Mouse (Mus musculus) spleen, adult 2 months (tissue): ENCODE data around the gene 4933434E20Rik. TPM values are rescaled to one million over a fixed set of nuclear protein-coding genes. Genes with fewer than 3 reads are reported as not detected.

ENCODE experiments used
- DNase-seq, 2 experiments: peaks; one replicate each; pipeline versions ENCODE4 v3.0.0 to v3.0.0-alpha.2; 2012 to 2021; ENCODE audit warnings: low spot score in 2 of 2, low read depth in 1 of 2
- H3K27ac ChIP-seq: fragments of 200-500 bp; 2 replicates; pipeline ENCODE4 v1.5.1; 2012; ENCODE audit warnings: low read length, inconsistent platforms; ENCODE audit not compliant: insufficient read depth
- H3K27me3 ChIP-seq: fragments of 200-500 bp; 2 replicates; pipeline ENCODE4 v1.6.1; 2012; ENCODE audit warnings: mild to moderate bottlenecking, moderate library complexity, low read length, inconsistent platforms; ENCODE audit not compliant: control insufficient read depth, insufficient read depth
- H3K36me3 ChIP-seq: fragments of 200-500 bp; 2 replicates; pipeline ENCODE4 v1.6.1; 2012; ENCODE audit warnings: mild to moderate bottlenecking, low read length, inconsistent platforms; ENCODE audit not compliant: control insufficient read depth, insufficient read depth
- H3K4me1 ChIP-seq: fragments of 200-500 bp; 2 replicates; pipeline ENCODE4 v1.6.1; 2011; ENCODE audit warnings: inconsistent platforms; ENCODE audit not compliant: control insufficient read depth, insufficient read depth, insufficient read length
- H3K4me3 ChIP-seq: fragments of 200-500 bp; 2 replicates; pipeline ENCODE4 v1.5.1; 2011; ENCODE audit warnings: mild to moderate bottlenecking, inconsistent platforms; ENCODE audit not compliant: insufficient read depth, insufficient read length; ENCODE audit errors: extremely low read depth
- CTCF ChIP-seq: fragments of 200-500 bp; IDR thresholded peaks from 2 replicates; pipeline ENCODE4 v1.5.1; 2011; ENCODE audit warnings: mild to moderate bottlenecking, inconsistent platforms; ENCODE audit not compliant: insufficient read depth, insufficient read length, insufficient replicate concordance; ENCODE audit errors: extremely low read depth
- POLR2A ChIP-seq: fragments of 200-500 bp; IDR thresholded peaks from 2 replicates; pipeline ENCODE4 v1.6.1; 2011; ENCODE audit warnings: low read depth, low read length, inconsistent platforms
- WGBS: fragments of 180-500 bp; shearing (Covaris S2); methylation state at CpG from one replicate; pipeline ENCODE4 v1.1.7; 2018; 5-methylcytosine and 5-hydroxymethylcytosine counted together
- polyA plus RNA-seq: library from polyadenylated mRNA; depleted of rRNA; stranded (reverse); fragments of >200 nt; gene quantifications from 2 replicates; pipeline ENCODE4 v1.2.3, GENCODE M21; 2012

4933434E20Rik gene
- polyA plus RNA-seq, 1 experiment, result 24.5 TPM

DNA sequence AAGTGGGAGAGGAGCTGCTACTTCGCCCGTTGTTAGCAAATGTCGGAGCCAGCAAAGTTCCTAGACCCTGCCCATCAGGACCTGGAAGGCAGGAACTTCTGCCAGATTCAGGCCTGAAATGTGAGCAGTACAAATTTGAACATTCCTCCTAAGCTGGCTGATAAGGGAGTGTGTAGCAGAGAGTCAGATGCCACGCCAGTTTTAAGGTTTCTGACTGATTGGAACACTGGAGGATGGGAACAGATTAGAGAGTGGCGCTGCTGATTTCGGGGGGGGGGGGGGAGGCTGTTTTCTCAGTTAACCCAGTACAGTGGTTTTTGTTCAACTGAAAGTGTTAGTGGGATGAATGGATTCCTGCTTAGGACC, 29.0 kb downstream of the 4933434E20Rik start:
- WGBS, result 1% methylated on average over 6 of the region's 6 CpGs
- Histone ChIP-seq H3K4me1 (peaks cover 21% of the 10 kb centered on the region; the same call in 1 of the 2 replicates), H3K27me3 (no peaks in the 10 kb centered on the region), H3K36me3 (no peaks in the 10 kb centered on the region), H3K27ac (peak overlapping the region; percentile 97), H3K4me3 (peak overlapping the region; percentile 83)
- no peak for DNase-seq
- TF ChIP-seq CTCF (no peak), POLR2A (no peak)

DNA sequence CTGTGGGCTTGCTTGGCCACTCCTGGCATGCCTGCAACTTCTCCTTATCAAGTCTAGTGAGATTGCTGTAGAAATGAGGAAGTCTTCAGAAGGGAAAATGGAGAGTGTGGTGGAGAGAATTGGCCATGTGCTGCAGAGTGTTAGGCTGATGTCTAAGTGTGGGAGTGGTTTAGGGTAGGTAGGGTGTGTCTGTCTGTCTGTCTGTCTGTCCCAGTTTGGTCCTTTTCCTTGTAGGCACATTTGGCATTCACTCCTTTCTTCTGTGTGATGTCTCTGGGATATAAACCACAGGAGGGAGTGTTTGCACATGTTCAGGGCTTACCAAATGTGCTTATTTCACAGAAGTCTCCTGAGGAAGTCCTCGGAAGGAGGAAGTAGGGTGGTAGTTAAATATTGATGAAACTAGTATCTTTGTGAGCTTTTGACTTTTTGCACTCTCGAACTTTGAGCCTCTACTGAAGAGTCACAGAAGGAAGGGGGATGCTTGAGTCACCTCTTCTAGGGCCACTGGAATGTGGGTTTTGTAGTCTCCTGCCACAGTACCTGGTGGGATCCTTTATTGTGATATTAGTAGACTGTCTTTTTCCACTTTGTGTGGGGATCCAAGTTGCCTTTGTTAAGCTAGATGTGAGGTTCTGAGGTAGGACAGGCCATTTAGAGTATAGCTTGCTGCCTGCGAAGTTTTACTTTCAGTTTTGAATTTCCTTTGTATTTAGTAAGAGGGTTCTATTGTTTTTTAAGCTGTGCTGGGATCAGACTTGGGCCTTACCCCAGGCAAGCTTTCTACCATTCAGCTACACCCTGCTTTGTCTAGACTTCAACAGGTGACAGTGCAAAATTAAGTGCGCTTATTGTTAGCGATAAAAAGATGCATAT, 30.2 kb downstream of the 4933434E20Rik start:
- no peak for TF ChIP-seq CTCF
- TF ChIP-seq POLR2A, result no peak
- peaks cover 23% of the 10 kb centered on the region; the same call in 1 of the 2 replicates for H3K4me1 ChIP-seq
- 0 out of 2 replicates have a peak, but pooled peaks cover 2% of the 10 kb centered on the region for H3K36me3 ChIP-seq
- peak overlapping the region; percentile 77 for H3K27ac ChIP-seq
- peak overlapping the region; percentile 49 for H3K4me3 ChIP-seq
- DNase-seq, result peak in 1 of 2 experiments; percentile 50
- WGBS, result 18% methylated on average over 5 of the region's 5 CpGs
- H3K27me3 ChIP-seq, result no peaks in the 10 kb centered on the region

DNA sequence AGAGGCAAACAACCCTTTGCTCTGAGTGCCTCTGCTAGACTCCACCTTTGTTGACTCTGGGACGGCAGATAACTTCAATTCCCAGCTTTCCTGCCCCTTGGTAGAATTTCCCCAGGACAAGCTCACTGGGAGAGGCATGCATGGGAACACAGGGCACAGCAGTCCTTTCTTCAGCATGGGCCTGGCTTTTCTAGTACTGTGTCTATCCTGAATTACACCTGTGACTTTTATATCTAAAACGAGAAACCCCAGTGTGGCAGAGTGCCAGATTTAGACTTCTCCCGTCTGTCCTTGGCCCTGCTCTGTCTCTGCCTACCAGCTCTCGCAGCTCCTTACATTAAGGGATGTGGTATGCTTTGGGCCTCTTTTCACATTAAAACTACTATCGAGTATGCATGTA, 31.6 kb downstream of the 4933434E20Rik start:
- Histone ChIP-seq H3K27ac (peak overlapping the region; percentile 61), H3K36me3 (peaks cover 12% of the 10 kb centered on the region), H3K27me3 (no peaks in the 10 kb centered on the region), H3K4me1 (peaks cover 23% of the 10 kb centered on the region; the same call in 1 of the 2 replicates), H3K4me3 (0 out of 2 replicates have a peak overlapping the region, but pooled peaks have one; percentile 0)
- no peak for DNase-seq
- WGBS, result 20% methylated on average over 5 of the region's 5 CpGs
- TF ChIP-seq POLR2A (no peak), CTCF (no peak)

DNA sequence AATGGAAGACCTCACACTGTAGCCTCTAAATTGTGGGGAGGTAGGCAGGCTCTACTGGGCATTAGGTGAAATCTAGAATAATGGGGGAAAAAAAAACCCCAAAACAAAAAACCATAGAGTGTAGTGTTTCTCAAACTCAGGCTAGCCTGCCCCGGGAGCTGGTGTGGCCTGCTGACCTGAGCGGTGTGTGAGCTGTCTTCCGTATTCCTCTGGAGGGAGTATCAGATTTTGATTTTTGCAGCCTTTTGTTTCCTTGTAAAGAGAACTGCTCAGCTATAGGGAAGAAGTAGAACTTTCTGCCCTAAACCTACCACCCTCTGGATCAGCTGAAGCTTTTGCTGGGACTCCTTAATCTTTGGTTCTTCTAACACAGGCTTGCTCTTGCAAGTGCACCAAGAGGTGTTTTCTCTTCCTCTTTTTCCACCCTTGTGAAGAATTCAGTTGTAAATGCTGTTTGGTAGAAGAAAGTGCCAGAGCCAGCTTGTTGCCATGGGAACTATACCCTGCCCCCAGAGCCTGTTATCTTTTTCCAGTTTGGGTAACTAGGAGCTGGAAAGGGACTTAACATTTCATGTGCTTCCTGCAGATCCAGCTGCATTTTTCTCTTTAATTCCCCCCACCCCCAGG, 32.4 kb downstream of the 4933434E20Rik start:
- Histone ChIP-seq H3K36me3 (peaks cover 20% of the 10 kb centered on the region), H3K27me3 (no peaks in the 10 kb centered on the region), H3K4me1 (peaks cover 23% of the 10 kb centered on the region; the same call in 1 of the 2 replicates), H3K27ac (peak overlapping the region; percentile 61), H3K4me3 (no peak overlapping the region)
- WGBS, result 14% methylated on average over 3 of the region's 3 CpGs
- TF ChIP-seq CTCF, result no peak
- no peak for DNase-seq

DNA sequence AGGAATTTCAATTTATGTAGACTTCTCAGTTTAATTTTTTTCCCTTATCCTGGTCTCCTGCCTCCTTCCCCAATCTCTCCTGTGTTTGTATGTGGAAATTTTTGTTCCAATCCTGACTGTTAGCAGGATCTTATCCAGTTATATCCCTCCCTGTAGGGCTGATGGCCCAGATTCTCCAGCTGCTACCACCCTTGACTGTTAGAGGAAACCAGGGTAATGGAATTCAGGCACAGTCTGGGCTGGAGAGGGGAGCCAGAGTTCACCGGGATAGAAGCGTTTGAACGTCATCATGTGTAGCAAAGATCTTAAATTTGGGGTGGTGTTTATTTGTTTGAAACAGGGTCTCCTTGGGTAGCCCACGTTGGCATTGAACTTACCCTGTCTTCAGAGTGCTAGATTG, 33.4 kb downstream of the 4933434E20Rik start:
- Histone ChIP-seq H3K27me3 (no peaks in the 10 kb centered on the region), H3K27ac (no peak overlapping the region), H3K36me3 (peaks cover 26% of the 10 kb centered on the region), H3K4me1 (peaks cover 23% of the 10 kb centered on the region; the same call in 1 of the 2 replicates), H3K4me3 (no peak overlapping the region)
- DNase-seq, result no peak
- no peak for TF ChIP-seq CTCF
- TF ChIP-seq POLR2A, result no peak
- 68% methylated on average over 4 of the region's 4 CpGs for WGBS

DNA sequence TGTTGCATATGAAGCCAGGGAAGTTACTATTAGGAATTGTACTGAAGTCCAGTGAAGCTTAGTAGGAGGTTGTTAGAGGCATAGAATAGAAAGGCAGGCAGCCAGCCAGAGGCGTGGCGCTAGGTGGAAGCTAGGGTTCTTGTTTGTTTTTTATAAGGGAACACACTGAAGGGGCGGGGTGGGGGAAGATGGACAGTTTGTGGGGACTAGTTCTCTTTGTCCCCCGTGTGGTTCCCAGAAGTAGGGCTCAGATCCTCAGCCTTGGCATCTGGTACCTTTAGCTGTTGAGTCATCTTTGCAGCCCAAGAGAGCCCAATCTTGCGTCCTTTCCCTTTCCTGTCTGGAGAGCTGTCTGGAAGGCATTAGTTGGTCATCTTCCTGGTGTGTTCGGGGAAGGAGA, 33.8 kb downstream of the 4933434E20Rik start:
- H3K36me3 ChIP-seq, result peaks cover 30% of the 10 kb centered on the region
- WGBS, result 55% methylated on average over 6 of the region's 6 CpGs

DNA sequence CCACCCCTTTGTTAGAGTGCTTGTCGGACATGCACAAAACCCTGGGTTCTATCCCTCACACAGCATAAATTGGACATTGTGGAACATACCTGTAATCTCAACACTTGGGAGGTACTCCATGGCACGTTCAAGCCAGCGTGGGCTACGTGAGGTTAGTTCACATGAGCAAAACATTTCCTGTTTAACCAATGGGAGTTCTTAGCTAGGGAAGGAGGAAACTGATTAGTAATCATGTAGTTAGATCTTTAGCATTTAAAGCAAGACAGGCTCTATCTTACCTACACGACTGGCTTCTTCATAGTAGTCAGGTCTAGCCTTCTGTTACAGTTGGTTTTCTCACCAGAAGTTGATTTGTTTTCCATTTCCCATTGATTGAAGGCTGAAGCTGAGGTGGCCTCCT, 34.6 kb downstream of the 4933434E20Rik start:
- H3K4me1 ChIP-seq, result peaks cover 23% of the 10 kb centered on the region; the same call in 1 of the 2 replicates
- no peak overlapping the region for H3K4me3 ChIP-seq
- no peak for TF ChIP-seq CTCF
- TF ChIP-seq POLR2A, result no peak
- no peaks in the 10 kb centered on the region for H3K27me3 ChIP-seq
- H3K27ac ChIP-seq, result no peak overlapping the region
- WGBS, result 42% methylated on average over 5 of the region's 5 CpGs
- DNase-seq, result no peak
- H3K36me3 ChIP-seq, result peaks cover 36% of the 10 kb centered on the region

More for the DNA sequence above, 33.8 kb downstream of the 4933434E20Rik start:
- TF ChIP-seq CTCF (no peak), POLR2A (no peak)
- peaks cover 23% of the 10 kb centered on the region; the same call in 1 of the 2 replicates for H3K4me1 ChIP-seq
- no peak for DNase-seq
- H3K27ac ChIP-seq, result no peak overlapping the region
- H3K4me3 ChIP-seq, result no peak overlapping the region
- H3K27me3 ChIP-seq, result no peaks in the 10 kb centered on the region
